Mouse (Mus musculus) right cerebral cortex, postnatal 36 days (tissue): ENCODE results near the gene Hscb.
"Not testable (repeated sequence)": the region's sequence is repeated elsewhere in the genome, so short reads cannot be mapped to it uniquely, and the experiment has no call there.

ENCODE experiments used
- DNase-seq, 2 experiments: peaks; one replicate each; pipeline ENCODE4 v3.0.0; 2022; ENCODE audit warnings: low spot score in 2 of 2, mixed read lengths in 1 of 2

Gene Hscb

GRCm38 (mm10) chr5:110839678-110840365 is at the start of gene Hscb, which contains the start of gene Chek2:
Hscb (minus strand) TSS chr5:110839777.
Chek2 (plus strand) TSS chr5:110839979.
- peak; percentile 97 to 99 for DNase-seq

- DNase-seq = no peak
These were observed 49.0 kb upstream of the Hscb start for GRCm38 (mm10) chr5:110888596-110888995.

DNA sequence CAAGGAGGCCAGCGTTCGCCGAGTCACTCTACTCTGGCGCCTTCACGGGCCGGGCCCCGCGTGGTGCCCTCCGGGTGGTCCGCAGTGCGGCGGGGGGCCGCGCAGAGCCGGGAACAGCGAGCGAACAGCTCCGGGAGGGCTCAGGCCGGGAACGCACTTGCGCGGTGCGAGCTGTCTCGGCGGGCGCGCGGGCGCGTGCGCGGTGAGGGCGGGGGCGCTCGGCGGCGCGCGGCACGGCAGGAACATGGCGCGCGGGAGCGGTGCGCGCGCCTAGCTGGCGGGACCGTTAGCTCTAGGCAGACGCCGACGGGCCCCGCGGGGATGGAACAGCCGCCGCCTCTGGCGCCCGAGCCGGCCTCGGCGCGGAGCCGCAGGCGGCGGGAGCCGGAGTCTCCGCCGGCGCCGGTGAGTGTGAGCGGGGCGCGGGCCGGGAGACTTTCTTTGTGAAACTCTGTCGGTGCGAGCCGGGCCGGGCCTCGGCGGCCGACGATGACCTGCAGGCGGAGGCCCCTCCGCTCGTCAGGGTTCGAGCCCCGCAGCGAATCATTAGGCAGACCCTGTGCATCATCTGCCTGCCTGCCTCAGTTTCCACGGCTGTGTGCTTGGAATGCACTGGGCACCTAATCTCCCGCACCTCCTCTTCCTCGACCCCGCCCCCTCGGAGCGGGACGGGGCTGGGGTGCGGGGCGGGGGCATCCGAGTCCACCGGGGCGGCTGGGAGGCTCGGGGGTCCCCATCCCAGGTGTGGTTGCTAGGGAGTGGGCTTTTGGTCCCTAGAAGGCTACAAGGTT is 40.2 kb upstream of the Hscb start, which contains the start of gene Ttc28:
Gene Ttc28, plus strand, starts transcription at position 220 of the 791 bp plus-strand sequence.
- DNase-seq = peak; percentile 75 to 77

GRCm38 (mm10) chr5:110879042-110879441 is 39.5 kb upstream of the Hscb start:
- no peak for DNase-seq

- DNase-seq = not testable (repeated sequence)
These were observed 38.9 kb upstream of the Hscb start for GRCm38 (mm10) chr5:110878526-110878925.

DNA sequence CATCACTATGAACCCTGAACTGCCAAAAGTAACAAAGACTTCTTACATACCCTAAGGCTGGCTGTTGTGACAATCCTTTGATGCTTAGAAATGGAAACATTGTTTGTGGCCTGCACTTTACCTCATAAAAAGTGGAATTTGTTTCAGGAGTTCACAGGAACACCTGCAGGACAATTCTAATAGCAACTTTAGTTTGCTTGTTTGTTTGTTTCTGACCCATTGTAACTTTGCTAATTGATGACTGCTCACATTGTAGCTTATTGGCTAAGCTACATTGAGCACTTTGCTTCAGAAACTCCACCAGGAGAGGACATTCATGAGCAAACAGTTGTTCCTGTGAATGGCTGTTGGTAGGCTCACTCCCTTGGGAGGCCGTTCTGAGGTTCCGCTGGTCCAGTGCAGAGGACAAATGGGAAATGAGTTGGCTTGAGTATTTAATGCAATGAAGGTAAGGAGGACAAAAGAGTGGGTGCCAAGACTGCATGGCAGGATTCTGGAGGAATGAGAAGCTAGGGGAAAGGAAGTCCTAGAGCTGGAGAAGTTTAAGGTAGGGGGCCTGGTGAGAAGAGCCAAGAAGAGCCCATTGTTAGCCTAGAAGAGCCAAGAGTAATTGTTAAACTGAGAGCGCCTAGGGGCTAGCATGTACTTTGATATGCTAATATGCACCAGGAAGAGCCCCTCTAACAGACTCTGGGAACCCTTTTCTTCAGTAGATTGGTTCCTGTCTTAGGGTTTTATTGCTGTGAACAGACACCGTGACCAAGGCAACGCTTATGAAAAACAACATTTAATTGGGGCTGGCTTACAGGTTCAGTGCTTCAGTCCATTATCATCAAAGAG is 38.3 kb upstream of the Hscb start:
- DNase-seq = no peak

- DNase-seq = no peak
These were observed 35.7 kb upstream of the Hscb start for GRCm38 (mm10) chr5:110875286-110875685.

DNA sequence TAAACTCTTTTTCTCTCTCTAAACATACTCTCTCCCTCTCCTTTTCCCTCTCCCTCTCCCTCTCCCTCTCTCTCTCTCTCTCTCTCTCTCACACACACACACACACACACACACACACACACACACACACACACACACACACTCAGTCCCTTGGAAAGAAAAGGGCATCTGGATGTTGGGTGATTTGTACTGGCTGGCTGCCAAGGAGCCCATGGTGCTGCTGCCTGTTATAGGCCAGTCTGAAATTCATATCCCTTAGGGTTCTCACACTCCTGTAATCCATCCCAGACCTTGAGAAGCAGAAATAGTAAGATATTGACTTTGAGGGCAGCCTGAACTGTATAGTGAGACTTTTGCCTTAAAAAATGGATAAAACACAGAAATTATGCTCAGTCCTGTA is 35.1 kb upstream of the Hscb start:
- DNase-seq = no peak

- no peak for DNase-seq
These were observed 33.6 kb upstream of the Hscb start for GRCm38 (mm10) chr5:110873160-110873559.

- DNase-seq = no peak
These were observed 29.7 kb upstream of the Hscb start for GRCm38 (mm10) chr5:110869242-110869669.

DNA sequence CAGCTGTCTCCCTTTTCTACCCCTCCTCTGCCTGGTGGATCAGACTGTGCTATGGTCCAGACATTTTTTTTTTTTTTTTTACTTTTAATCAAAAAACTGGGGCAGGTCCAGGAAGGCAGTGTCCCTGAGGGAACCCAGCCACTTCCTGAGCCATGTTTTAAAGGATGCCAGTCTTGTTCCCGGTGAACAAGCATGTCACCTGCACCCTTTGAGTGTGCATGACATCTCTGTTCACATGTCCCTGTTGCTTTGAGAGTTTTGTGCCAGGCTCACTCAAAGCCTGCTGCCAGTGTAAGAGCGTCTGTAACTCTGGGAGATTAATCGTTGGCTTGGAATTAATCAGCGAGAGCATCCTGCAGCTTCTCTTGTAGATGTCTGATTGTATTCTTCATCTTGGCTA is 28.9 kb upstream of the Hscb start:
- no peak for DNase-seq

- DNase-seq = no peak
These were observed 20.9 kb upstream of the Hscb start for GRCm38 (mm10) chr5:110860445-110860844.

DNA sequence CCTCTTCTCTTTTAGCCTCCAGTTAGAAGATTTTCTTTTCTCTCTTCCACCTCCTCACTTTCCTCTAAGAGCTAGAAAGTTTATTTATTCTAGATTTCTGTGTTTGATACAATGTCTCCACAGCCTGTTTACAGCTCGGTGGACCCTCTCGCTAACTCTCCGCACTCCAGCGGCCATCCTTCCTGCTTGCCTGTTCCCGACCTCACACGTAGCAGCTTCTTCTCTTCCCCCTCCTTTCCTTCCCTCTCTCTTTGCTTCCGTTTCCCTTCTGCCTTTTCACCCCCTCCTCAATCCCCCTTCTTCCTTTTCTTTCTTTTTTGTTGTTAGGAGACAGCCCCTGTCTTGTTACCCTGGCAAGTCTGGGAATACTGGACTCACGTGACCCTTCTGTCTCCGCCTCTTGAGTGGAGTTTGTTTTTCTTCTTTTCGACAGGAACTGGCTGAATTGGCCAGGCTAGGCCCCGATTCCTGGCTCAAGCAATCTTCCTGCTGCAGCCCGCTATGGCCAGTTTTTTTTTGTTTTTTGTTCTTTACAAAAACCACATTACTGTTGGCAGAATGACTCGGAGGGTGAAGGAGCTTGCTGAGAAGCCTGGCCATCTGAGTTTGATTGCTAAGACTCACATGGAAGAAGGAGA is 19.6 kb upstream of the Hscb start:
- DNase-seq = no peak

GRCm38 (mm10) chr5:110857091-110857490 is 17.5 kb upstream of the Hscb start:
- DNase-seq = no peak

GRCm38 (mm10) chr5:110852990-110853389 is 13.4 kb upstream of the Hscb start:
- no peak for DNase-seq

DNA sequence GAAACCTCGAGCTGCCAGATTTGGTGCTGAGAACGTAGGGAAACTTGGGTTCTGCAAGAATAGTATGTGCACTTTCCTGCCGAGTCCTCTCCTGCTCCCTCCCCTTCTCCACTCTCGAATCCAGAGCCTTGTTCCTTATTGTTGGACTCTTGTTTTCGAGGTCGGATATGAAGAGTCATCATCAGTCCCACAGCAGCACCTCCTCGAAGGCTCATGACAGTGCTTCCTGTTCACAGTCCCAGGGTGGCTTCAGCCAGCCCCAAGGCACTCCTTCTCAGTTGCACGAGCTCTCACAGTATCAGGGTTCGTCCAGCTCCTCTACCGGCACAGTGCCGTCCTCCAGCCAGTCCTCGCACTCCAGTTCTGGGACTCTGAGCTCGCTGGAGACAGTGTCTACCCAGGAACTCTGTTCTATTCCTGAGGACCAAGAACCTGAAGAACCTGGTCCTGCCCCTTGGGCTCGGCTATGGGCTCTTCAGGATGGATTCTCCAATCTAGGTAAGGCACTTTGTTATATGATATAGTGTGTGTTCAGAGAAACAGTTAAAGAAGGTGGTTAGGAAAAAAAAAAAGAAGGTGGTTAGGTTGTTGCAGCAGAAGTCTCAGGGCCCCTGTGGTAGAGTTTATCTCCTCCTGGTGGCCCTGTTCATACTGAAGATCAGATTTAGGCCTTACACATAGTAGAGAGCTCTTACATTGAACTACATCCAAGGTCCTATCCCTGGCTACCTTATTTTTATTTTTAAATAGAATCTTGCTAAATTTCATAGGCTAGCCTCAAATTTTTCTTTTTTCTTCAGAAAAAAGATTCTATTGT is 1.7 kb upstream of the Hscb start:
- no peak for DNase-seq

DNA sequence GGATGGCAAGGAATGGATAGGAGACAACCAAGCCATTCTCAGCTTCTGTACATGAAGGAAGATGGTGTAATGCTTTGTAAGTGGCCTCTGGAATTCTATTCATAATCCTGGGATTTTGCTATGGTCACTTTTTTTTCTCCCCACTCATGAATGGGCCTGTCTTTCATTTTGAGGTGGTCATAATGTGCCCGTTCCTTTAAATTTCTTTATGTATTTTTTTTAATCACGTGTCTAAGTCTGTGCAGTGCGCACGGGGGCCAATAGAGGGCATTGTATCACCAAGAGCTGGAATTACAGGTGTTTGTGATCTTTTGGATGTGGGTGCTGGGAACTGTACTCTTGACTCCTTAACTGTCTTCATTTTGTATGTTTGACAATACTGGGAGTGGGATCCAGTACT is 888 bp upstream of the Hscb start:
- no peak for DNase-seq

DNA sequence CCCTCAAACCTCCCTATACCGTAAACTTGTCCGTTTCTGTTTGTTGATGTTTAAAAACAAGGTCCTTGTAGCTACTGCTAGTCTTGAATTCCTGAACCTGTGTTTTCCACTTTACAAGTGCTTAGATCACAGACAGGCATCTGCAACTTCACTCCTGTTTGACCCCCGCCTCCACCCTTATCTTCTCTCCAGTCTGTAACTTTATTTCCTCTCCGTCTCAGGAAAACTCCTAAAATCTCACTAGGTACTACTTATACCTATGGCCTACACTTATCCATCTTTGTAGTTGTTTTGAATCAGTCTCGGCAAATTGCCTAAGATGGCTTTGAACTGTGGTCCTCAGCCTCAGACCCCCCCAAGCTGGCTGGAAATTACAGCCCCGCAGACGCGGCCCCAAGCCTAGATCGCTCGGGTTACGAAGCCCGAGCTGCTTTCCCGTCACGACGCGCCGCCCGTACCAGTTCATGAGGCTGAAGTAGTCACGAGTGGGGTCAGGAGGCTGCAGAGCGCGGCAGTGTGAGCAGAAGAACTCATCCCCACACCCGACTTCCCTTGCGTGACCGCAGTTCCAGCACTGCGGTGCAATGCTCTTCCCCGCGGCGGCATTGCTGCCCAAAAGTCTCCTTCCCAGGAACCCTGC is 419 bp downstream of the Hscb start:
- no peak for DNase-seq

DNA sequence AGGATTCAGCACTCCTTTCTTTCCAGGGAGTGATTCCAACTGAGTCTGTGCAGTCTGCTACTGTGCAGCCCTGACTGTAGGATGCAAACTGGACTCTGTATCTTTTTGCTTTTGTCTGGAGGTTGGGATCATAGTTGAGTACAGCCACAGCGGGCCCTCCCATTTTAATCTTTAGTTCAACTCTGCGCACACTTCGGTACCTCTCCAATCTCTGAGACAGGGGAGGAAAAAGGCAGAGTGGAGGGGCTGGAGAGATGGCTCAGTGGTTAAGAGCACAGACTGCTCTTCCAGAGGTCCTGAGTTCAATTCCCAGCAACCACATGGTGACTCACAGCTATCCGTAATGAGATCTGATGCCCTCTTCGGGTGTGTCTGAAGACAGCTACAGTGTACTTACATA is 1.6 kb downstream of the Hscb start:
- DNase-seq = not testable (repeated sequence)

DNA sequence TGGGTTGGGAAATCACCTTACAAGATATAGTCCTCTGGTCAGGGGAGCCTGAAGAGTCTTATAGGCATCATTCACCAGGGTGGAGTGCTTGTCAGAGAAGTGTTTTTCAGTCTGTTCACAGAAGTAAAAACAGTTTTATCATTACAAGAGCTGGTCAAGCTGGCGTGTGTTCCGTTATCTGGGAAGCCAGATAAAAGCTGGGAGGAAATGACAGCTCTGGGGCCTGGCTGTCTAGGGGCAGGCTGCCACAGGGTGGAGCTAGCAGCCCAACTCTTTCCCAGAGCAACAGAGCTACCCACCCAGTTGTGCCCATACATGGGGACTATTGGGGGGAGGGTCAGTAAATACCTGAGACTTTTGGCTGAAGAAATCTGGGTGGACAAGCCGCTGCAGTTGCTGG is 3.6 kb downstream of the Hscb start:
- no peak for DNase-seq
